Mouse (Mus musculus) kidney, adult 2 months (tissue): ENCODE measurements around the gene Metrnl. TPM values are rescaled to one million over a fixed set of nuclear protein-coding genes. Genes with fewer than 3 reads are reported as not detected.

Source experiments
- DNase-seq: peaks from one replicate; pipeline ENCODE4 v3.0.0; 2021
- H3K27ac ChIP-seq: fragments of 200-500 bp; 2 replicates; pipeline ENCODE4 v1.5.1; 2012; ENCODE audit warnings: low read depth, low read length, control low read depth, inconsistent platforms; ENCODE audit not compliant: insufficient read depth
- H3K27me3 ChIP-seq: fragments of 200-500 bp; replicated peaks from 2 replicates; pipeline ENCODE4 v1.6.1; 2012; ENCODE audit warnings: mild to moderate bottlenecking, moderate library complexity, low read length, inconsistent platforms; ENCODE audit not compliant: control insufficient read depth, insufficient read depth
- H3K36me3 ChIP-seq: fragments of 200-500 bp; 2 replicates; pipeline ENCODE4 v1.6.1; 2012; ENCODE audit warnings: mild to moderate bottlenecking, moderate library complexity, low read length, inconsistent platforms; ENCODE audit not compliant: control insufficient read depth, insufficient read depth
- H3K4me1 ChIP-seq: fragments of 200-500 bp; 2 replicates; pipeline ENCODE4 v1.6.1; 2011; ENCODE audit warnings: low read length; ENCODE audit not compliant: control insufficient read depth, insufficient read depth
- H3K4me3 ChIP-seq: fragments of 200-500 bp; 2 replicates; pipeline ENCODE4 v1.5.1; 2011; ENCODE audit warnings: mild to moderate bottlenecking, low read depth, low read length, control low read depth; ENCODE audit not compliant: insufficient read depth
- CTCF ChIP-seq: fragments of 200-500 bp; conservative IDR thresholded peaks from 2 replicates; pipeline ENCODE4 v1.5.1; 2011; ENCODE audit warnings: low read depth, mild to moderate bottlenecking, control low read depth, low read length, moderate library complexity, mixed read lengths; ENCODE audit not compliant: insufficient read depth, insufficient read length
- POLR2A ChIP-seq: fragments of 200-500 bp; IDR thresholded peaks from one replicate; pipeline ENCODE4 v1.6.1; 2011; ENCODE audit warnings: low read depth, low read length, control low read depth
- WGBS: fragments of 180-500 bp; shearing (Covaris S2); methylation state at CpG from one replicate; pipeline ENCODE4 v1.1.7; 2018; 5-methylcytosine and 5-hydroxymethylcytosine counted together
- polyA plus RNA-seq: library from polyadenylated mRNA; depleted of rRNA; stranded (reverse); fragments of >200 nt; gene quantifications from 2 replicates; pipeline ENCODE4 v1.2.3, GENCODE M21; 2012

Metrnl gene
- polyA plus RNA-seq, 1 experiment = 42.6 TPM

DNA sequence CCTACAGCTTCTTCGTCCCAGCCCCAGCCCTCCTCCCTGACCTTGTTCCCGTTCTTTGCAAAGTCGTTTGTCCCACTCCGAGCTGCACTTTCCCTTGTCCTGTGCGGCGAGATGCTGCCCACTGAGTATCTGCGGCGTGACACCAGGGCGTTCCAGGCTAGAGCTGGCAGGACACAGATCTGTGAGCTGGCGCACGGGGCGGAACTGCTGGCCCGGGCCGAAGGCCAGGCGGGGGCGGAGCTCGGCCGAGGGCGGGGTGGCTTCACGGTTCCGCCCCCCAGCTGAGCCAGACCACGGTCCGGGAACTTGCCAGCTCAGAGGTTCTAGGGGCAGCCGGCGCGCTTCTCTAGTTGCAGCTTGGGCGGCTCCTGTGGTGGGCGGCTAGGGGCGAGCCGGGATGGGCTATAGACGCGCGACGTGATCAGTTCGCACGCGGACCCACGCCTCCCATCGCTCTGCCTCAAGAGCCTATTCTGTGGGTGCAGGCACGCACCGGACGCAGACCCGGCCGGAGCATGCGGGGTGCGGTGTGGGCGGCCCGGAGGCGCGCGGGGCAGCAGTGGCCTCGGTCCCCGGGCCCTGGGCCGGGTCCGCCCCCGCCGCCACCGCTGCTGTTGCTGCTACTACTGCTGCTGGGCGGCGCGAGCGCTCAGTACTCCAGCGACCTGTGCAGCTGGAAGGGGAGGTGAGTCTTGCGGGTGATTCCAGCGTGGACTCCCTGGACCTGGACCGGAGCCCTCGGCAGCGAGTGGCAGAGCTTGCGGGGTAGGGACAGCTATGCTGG is 959 bp downstream of the Metrnl start:
- Histone ChIP-seq H3K27ac (peak overlapping the region; percentile 81), H3K4me1 (peaks cover 24% of the 10 kb centered on the region), H3K27me3 (no peaks in the 10 kb centered on the region), H3K4me3 (peak overlapping the region; percentile 84), H3K36me3 (no peaks in the 10 kb centered on the region)
- WGBS = under 1% methylated on average over 68 of the region's 69 CpGs
- peak; percentile 97 for DNase-seq
- TF ChIP-seq CTCF = no peak
- no peak for TF ChIP-seq POLR2A

DNA sequence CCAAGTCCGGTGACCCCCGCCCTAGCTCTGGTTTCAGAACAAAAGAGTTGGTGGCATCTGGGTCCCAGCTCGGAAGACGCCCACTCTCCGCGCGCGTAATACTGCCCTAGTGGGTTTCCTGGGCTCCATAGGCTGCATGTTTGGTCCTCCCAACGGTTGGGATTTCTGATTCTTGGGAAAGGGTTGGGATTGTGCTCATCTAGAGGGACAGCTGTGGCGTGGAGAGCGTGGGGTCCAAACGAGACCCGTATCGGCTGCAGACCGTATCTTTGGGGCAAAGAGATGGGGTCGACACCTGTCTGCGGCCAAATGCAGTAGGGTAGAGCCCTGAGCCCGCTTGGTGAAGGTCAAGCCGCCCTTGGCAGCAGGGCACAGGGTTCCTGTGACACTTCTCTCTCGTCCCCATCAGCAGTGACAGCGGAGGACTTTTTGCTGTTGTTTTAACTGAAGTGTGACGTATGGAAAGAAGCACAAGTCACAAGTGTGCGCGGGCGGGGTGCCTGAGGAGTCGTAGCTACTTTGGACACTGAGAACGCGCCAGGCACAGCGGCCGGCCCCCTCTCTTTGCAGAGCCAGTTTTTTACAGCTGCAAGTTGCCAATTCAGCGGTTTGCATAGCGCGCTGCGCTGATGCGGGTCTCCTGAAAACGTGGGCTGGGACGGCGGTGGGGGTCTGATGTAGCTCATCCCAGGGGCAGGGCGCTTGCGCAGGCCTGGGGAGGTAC is 1.7 kb downstream of the Metrnl start:
- peaks cover 27% of the 10 kb centered on the region for H3K4me1 ChIP-seq
- TF ChIP-seq CTCF (no peak), POLR2A (no peak)
- H3K36me3 ChIP-seq = no peaks in the 10 kb centered on the region
- peak overlapping the region; percentile 81 for H3K27ac ChIP-seq
- peak; percentile 83 for DNase-seq
- peak overlapping the region; percentile 84 for H3K4me3 ChIP-seq
- no peaks in the 10 kb centered on the region for H3K27me3 ChIP-seq
- under 1% methylated on average over 40 of the region's 40 CpGs for WGBS

DNA sequence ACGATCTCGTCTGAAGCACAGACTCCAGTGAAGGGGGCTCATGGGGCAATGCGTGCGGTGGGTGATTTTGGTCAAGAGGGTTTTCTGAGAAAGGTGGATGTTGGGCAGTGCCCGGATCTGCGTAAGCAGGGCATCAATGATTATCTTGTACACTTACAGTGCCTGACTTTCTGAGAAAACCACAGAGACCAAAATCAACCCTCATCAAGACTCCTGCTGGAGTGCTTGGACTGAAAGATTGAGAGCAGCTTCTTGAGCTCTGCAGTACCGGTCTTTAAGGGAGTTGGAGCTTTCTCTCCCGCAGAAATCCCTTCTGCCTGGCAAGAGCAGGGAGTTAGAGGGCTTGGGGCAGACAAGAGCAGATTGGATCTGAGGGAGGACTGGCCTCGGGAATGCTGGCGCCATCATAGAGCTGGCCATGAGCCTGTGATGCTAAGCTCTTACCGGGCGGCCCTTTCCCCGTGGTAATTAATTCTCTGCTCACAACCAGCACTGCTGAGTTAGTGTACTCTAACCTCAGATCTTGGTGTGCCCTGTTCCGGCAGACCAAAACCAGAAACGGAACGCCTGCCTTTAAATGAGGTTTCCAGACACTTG is 2.4 kb downstream of the Metrnl start:
- 10% methylated on average over 16 of the region's 16 CpGs for WGBS
- peak overlapping the region; percentile 81 for H3K27ac ChIP-seq
- no peaks in the 10 kb centered on the region for H3K27me3 ChIP-seq
- peak; percentile 4 for TF ChIP-seq POLR2A
- TF ChIP-seq CTCF = no peak
- no peaks in the 10 kb centered on the region for H3K36me3 ChIP-seq
- H3K4me1 ChIP-seq = peaks cover 23% of the 10 kb centered on the region
- H3K4me3 ChIP-seq = peak overlapping the region; percentile 84
- peak; percentile 63 for DNase-seq

DNA sequence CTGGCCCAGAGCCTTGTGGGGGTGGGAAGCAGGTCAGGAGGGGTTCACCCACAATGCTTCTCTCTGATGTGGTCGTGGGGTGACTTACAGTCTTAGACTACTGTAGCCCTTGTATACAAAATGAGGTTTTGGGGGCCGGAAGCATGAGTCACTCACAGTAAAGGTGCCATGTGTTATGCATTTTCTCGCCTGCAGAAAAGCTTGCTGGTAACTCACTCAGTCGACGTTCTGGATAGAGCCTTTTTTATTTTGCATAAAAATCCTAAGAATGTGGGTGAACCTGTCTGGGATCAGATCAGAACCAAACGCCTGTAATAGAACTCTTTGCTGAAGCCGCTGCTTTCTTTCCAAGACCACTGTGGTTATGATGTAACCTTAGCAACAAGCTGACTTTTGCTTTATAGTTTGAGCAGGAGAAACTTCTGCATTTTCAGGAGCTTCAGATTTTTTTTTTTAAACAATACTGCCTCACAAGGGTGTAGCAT is 5.2 kb downstream of the Metrnl start:
- TF ChIP-seq POLR2A (no peak), CTCF (no peak)
- 25% methylated on average over 7 of the region's 7 CpGs for WGBS
- H3K36me3 ChIP-seq = no peaks in the 10 kb centered on the region
- H3K4me3 ChIP-seq = no peak overlapping the region
- peaks cover 38% of the 10 kb centered on the region for H3K4me1 ChIP-seq
- peak overlapping the region; percentile 49; the same call in 1 of the 2 replicates for H3K27ac ChIP-seq
- peak; percentile 58 for DNase-seq
- H3K27me3 ChIP-seq = no peaks in the 10 kb centered on the region

- Histone ChIP-seq H3K27me3 (no peaks in the 10 kb centered on the region), H3K4me3 (no peak overlapping the region), H3K27ac (no peak overlapping the region), H3K4me1 (peaks cover 48% of the 10 kb centered on the region), H3K36me3 (no peaks in the 10 kb centered on the region)
- TF ChIP-seq CTCF (no peak), POLR2A (no peak)
- no peak for DNase-seq
- WGBS = 78% methylated on average over 4 of the region's 4 CpGs
Observed at GRCm38 (mm10) chr11:121709278-121709677, 7.9 kb downstream of the Metrnl start.

- DNase-seq = no peak
- H3K36me3 ChIP-seq = no peaks in the 10 kb centered on the region
- peaks cover 45% of the 10 kb centered on the region for H3K4me1 ChIP-seq
- H3K27me3 ChIP-seq = no peaks in the 10 kb centered on the region
- WGBS = 88% methylated on average over 5 of the region's 5 CpGs
- no peak overlapping the region for H3K4me3 ChIP-seq
- TF ChIP-seq POLR2A (no peak), CTCF (no peak)
- H3K27ac ChIP-seq = no peak overlapping the region
Observed at GRCm38 (mm10) chr11:121710245-121710644, 8.9 kb downstream of the Metrnl start.
